Mouse (Mus musculus) gastrocnemius, adult 8-10 months (tissue): Measurements from ENCODE around the gene Klri1. TPM values are rescaled to one million over a fixed set of nuclear protein-coding genes. Genes with fewer than 3 reads are reported as not detected.
"Not testable (repeated sequence)": the region's sequence is repeated elsewhere in the genome, so short reads cannot be mapped to it uniquely, and the experiment has no call there.

Experiments used
- DNase-seq, 2 experiments: peaks; one replicate each; pipeline ENCODE4 v3.0.0; 2022; ENCODE audit warnings: low spot score in 2 of 2
- microRNA-seq: library from miRNA; unstranded; fragments of <30 nt; microRNA quantifications from one replicate; pipeline ENCODE4 v1.2.0, GENCODE M21; 2022
- total RNA-seq, 4 experiments: library from RNA; stranded (reverse); gene quantifications; 2 replicates each; pipeline ENCODE4 v1.2.4; 2022

Klri1 gene
- total RNA-seq: not detected

- no peak for DNase-seq
Measured at GRCm38 (mm10) chr6:129717032-129717431, at the start of gene Klri1. Gene Klri1 (minus strand): TSS chr6:129717132.

- no peak for DNase-seq
Measured at GRCm38 (mm10) chr6:129747654-129748032, 30.7 kb upstream of the Klri1 start.

GRCm38 (mm10) chr6:129747016-129747653 is 30.2 kb upstream of the Klri1 start:
- no peak for DNase-seq

GRCm38 (mm10) chr6:129746151-129746550 is 29.2 kb upstream of the Klri1 start:
- no peak for DNase-seq

GRCm38 (mm10) chr6:129740069-129740721 is 23.3 kb upstream of the Klri1 start, which contains the start of gene Klri2:
Gene Klri2 (minus strand): TSS chr6:129740484.
- DNase-seq: no peak

- DNase-seq: no peak
Measured at GRCm38 (mm10) chr6:129736414-129736813, 19.5 kb upstream of the Klri1 start.

- DNase-seq: no peak
Measured at GRCm38 (mm10) chr6:129727237-129727636, 10.3 kb upstream of the Klri1 start.

GRCm38 (mm10) chr6:129721390-129721789 is 4.5 kb upstream of the Klri1 start:
- no peak for DNase-seq

GRCm38 (mm10) chr6:129720487-129720886 is 3.6 kb upstream of the Klri1 start:
- no peak for DNase-seq

- DNase-seq: no peak
Measured at GRCm38 (mm10) chr6:129713566-129713965, 3.4 kb downstream of the Klri1 start.

GRCm38 (mm10) chr6:129691436-129691835 is 25.5 kb downstream of the Klri1 start:
- DNase-seq: not testable (repeated sequence)

- DNase-seq: no peak
Measured at GRCm38 (mm10) chr6:129680379-129680778, 36.6 kb downstream of the Klri1 start.

- no peak for DNase-seq
Measured at GRCm38 (mm10) chr6:129678873-129679272, 38.1 kb downstream of the Klri1 start, which contains the start of gene Klrc1. Gene Klrc1 (minus strand): TSS chr6:129678973.

GRCm38 (mm10) chr6:129661301-129661700 is 55.6 kb downstream of the Klri1 start:
- not testable (repeated sequence) for DNase-seq

GRCm38 (mm10) chr6:129660589-129660988 is 56.3 kb downstream of the Klri1 start, which contains the start of gene Klrc2:
Gene Klrc2 (minus strand): TSS chr6:129660689.
- DNase-seq: not testable (repeated sequence)

Small RNA genes within 50 kb of the gene (microRNA-seq; reads per million reads assigned to microRNA genes)
- not detected for gene Mir680-1

Other genes with a start within 250 kb of the Klri1 start
- gene Olr1, start 210.0 kb downstream of the Klri1 start, total RNA-seq: under 1 TPM in 1 of 4 experiments, not detected in 3; 0.48 TPM
- gene Tmem52b, start 204.6 kb downstream of the Klri1 start, total RNA-seq: not detected
- 10 to 100 TPM; 69.2 to 94.1 (median 86.7) TPM for gene Gabarapl1, start 184.0 kb downstream of the Klri1 start, total RNA-seq
- gene Klre1, start 139.2 kb downstream of the Klri1 start, total RNA-seq: not detected
- not detected for gene Klrd1, start 125.3 kb downstream of the Klri1 start, total RNA-seq
- gene Klrk1, start 93.3 kb downstream of the Klri1 start, total RNA-seq: not detected
- not detected for gene Klrc3, start 73.8 kb downstream of the Klri1 start, total RNA-seq
- gene Klrc2, start 56.4 kb downstream of the Klri1 start, total RNA-seq: not detected
- gene Klrc1, start 38.2 kb downstream of the Klri1 start, total RNA-seq: not detected
- gene Klri2, start 23.4 kb upstream of the Klri1 start, total RNA-seq: not detected
- not detected for gene Gm156, start 67.1 kb upstream of the Klri1 start, total RNA-seq
- not detected for gene Gm17631, start 145.5 kb upstream of the Klri1 start, total RNA-seq
- gene Klra17, start 159.5 kb upstream of the Klri1 start, total RNA-seq: not detected
- not detected for gene Klra5, start 200.5 kb upstream of the Klri1 start, total RNA-seq